Mouse (Mus musculus): ENCODE data around the gene Sp9.

Sp9 gene

GRCm38 (mm10) chr2:73312152-73313116 is 40.7 kb downstream of the Sp9 start, which contains the start of the genes Scrn3 and Cir1:
TSS of gene Scrn3 (plus strand) at chr2:73312601.
TSS of gene Cir1 (minus strand) at chr2:73312701.
- peak; percentile 97 to 98 for DNase-seq (ENCODE audit: low spot score in 2 of 2)

GRCm38 (mm10) chr2:73313117-73313501 is 41.4 kb downstream of the Sp9 start:
- peak; percentile 37 to 52 for DNase-seq (ENCODE audit: low spot score in 2 of 2)

GRCm38 (mm10) chr2:73314311-73314710 is 42.6 kb downstream of the Sp9 start:
- DNase-seq (ENCODE audit: low spot score in 2 of 2): no peak

- DNase-seq (ENCODE audit: low spot score in 2 of 2): no peak
These were observed 45.7 kb downstream of the Sp9 start for GRCm38 (mm10) chr2:73317426-73317825.

- DNase-seq (ENCODE audit: low spot score in 2 of 2): no peak
These were observed 47.5 kb downstream of the Sp9 start for GRCm38 (mm10) chr2:73319218-73319617.

- DNase-seq (ENCODE audit: low spot score in 2 of 2): no peak
These were observed 51.3 kb downstream of the Sp9 start for GRCm38 (mm10) chr2:73322991-73323390.

GRCm38 (mm10) chr2:73325871-73326270 is 54.1 kb downstream of the Sp9 start:
- DNase-seq (ENCODE audit: low spot score in 2 of 2): no peak

Data from right cerebral cortex, postnatal 10 days (tissue).